Mouse (Mus musculus): Measurements from ENCODE around the gene Aco1.
"Not testable (repeated sequence)": the region's sequence is repeated elsewhere in the genome, so short reads cannot be mapped to it uniquely, and the experiment has no call there.

The Aco1 gene

GRCm38 (mm10) chr4:40142743-40143532 lies at the start of gene Aco1:
Aco1 (plus strand) TSS chr4:40143081.
- DNase-seq (ENCODE audit: low read depth): peak; percentile 99

DNA sequence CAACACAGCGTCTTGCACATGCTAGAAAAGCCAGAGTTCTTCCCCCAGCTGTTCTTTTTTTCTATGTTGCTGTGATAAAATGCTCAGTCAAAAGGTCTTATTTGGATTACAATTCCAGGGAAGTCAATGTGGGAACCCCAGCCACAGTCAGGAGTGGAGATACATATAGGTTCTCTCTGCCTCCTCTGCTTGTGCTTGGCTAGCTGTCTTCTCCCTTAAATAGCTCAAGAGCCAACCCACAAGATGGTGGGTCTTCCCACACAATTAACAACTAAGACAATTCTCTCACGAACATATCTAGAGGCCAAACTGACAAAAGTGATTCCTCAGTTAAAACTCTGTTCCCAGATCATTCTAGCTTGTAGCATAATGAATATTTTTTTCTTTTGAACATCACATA lies 47.9 kb upstream of the Aco1 start:
- DNase-seq (ENCODE audit: low read depth): no peak

DNA sequence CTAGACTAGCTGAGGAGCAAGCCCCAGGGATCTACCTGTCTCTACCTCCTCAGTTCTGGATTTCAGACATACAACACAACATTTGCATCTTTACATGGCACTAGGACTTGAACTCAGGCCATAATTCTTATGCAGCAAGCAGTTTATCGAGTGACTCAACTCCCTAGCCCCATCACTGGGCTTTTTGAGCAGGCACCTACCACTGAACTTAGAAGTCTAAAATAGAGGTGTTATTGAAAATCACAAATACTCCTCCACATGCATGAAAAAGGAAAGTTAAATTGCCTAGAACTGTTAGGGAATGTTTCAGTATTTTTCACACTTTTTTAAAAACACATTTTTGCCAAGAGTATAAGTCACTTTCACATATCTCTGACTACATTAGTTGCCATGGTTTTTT lies 39.9 kb upstream of the Aco1 start:
- no peak for DNase-seq (ENCODE audit: low read depth)

DNA sequence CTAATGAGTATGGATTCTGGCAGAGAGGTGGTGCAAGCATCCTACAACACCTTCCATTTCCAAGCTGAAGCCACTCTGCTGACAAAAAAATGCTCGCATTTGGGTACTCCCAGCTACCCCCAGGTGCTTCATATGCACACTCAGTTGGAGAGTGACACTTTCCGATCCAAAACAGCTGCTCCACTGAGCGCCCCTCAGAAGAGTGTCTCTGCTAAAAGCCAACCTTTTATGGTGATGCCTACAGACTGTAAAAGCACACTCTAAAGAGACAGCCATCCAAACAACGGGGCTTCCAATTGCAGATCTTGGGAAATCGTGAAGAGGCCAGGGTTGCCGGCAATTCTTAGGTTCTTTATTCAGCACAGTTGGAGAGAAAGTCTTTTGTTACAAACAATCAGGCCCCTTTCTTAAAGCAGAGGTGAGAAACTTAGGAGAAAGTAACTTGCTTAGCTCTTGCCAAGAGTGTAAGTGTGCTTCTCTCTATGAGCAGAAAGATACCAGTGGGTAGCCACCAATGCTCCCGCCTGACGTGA lies 36.8 kb upstream of the Aco1 start:
- no peak for DNase-seq (ENCODE audit: low read depth)

GRCm38 (mm10) chr4:40108030-40108429 lies 34.9 kb upstream of the Aco1 start:
- DNase-seq (ENCODE audit: low read depth): no peak

DNA sequence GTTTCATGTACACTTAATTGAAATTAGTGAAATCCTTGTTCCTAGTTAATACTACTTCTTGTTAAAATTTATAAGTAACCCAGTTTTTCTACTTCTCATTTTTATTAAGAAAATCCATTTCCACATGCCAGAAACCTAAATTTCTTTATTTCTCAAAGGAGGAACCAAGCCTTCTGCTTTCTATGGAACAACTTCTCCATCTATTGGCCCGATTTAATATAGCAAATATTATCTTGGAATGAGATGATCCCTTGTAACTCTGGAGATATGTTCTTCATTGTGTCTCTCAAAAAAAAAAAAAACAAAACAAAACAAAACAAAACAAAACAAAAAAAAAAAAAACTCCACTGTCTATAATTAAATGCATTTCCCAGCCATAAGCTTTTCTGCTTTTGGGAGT lies 29.7 kb upstream of the Aco1 start:
- peak; percentile 8 for DNase-seq (ENCODE audit: low read depth)

- no peak for DNase-seq (ENCODE audit: low read depth)
Observed at GRCm38 (mm10) chr4:40121221-40121620, 21.7 kb upstream of the Aco1 start.

DNA sequence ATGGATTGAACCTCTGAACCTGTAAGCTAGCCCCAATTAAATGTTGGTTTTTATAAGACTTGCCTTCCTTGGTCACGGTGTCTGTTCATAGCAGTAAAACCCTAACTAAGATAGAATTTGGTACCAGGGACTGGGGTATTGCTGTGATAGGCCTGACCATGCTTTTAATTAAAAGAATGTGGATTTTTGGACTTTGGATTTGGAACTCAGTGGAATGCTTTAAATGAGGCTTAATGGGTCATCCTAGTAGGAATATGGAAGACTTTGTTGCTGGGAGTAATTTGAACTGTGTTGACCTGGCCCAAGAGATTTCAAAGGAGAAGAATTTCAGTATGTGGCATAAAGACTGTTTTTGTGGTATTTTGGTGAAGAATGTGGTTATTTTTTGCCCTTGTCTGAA lies 20.6 kb upstream of the Aco1 start:
- not testable (repeated sequence) for DNase-seq (ENCODE audit: low read depth)

DNA sequence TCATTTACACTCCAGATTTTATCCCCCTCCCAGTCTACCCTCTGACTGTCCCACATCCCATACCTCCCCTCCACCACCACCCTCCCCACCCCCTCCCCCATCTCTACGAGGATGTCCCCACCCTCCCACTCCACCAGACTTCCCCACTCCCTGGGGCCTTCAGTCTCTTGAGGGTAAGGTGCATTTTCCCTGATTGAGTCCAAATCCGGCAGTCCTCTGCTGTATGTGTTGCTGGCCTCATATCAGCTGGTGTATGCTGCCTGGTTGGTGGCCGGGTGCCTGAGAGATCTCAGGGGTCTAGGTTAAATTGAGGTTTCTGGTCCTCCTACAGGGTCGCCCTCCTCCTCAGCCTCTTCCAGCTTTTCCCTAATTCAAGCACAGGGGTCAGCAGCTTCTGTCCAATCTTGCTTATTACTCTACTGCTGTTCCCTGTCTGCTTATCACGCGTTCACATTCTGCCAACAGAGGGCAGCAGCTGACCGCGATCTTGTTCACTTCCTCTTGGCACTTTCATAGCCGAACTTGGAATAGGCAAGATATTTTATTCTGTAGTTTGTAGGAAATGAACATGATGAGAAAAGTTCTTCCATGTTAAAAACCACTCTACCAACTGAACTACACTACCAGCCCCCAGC lies 8.3 kb upstream of the Aco1 start:
- DNase-seq (ENCODE audit: low read depth): peak; percentile 82

GRCm38 (mm10) chr4:40136519-40136918 lies 6.4 kb upstream of the Aco1 start:
- DNase-seq (ENCODE audit: low read depth): peak; percentile 57

DNA sequence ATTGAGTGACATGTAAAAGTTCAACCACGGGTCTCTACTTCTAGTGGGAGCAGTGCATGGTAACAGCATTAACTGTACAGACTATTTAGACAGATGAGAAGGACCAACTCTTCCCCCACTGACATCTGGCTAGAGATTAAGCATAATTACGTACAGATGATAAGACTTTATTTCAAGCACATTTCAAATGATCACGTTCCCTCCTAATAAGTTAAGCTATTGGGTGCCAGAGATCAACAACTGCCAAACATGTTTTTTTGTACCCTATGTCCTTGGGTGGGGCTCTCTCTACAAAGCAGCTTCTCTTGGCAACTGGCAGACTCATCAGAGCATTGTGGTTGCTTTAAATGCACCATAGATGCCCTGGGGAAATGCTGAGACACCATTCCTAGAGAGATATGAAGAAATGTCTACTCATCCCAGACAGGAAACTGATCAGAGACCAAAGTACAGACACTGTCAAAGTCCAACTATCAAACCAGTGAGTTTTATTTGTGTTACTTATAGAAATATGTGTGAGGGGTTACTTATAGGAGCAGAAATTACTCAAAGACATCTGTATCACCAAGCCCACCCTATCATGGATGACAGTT lies 3.1 kb upstream of the Aco1 start:
- peak; percentile 55 for DNase-seq (ENCODE audit: low read depth)

DNA sequence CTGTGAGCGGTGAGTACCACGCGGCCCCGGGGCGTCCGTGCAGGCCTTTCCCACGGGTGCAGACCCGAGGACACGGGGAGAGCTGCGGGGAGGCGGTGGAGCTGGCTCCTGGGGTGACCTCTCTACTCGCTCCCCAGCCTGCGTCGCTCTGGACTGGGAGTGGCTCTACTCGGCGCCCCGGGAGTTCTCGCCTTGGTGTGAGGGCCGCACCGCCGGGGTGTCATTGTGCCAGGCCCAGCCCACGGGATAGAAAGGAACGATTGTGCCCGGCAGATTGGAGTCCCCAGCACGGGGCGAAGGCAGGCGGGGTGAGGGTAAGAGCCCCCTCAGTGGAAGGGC lies 621 bp downstream of the Aco1 start:
- DNase-seq (ENCODE audit: low read depth): no peak

DNA sequence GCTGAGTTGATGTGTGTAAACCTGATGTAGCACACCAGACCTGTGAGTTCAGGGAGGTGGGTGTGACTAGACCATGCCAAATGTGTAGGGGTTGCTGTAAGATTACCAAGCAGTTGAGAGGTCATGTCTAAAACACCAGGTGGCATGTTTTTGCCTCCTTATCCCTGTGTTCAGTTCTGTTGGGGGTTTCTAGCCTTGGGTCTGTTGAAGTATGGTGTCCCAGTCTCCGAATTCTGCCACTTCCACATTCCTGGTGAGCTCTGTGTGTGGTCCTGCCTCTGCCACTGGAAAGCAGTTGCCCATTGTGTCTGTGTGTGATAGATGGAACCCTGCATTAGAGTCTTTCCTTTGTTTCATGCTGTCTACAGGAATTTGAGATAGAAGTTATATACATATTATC lies 1.7 kb downstream of the Aco1 start:
- no peak for DNase-seq (ENCODE audit: low read depth)

- no peak for DNase-seq (ENCODE audit: low read depth)
Observed at GRCm38 (mm10) chr4:40144981-40145380, 2.1 kb downstream of the Aco1 start.

GRCm38 (mm10) chr4:40148281-40148680 lies 5.4 kb downstream of the Aco1 start:
- no peak for DNase-seq (ENCODE audit: low read depth)

- DNase-seq (ENCODE audit: low read depth): no peak
Observed at GRCm38 (mm10) chr4:40150046-40150445, 7.2 kb downstream of the Aco1 start.

- no peak for DNase-seq (ENCODE audit: low read depth)
Observed at GRCm38 (mm10) chr4:40152771-40153170, 9.9 kb downstream of the Aco1 start.

DNA sequence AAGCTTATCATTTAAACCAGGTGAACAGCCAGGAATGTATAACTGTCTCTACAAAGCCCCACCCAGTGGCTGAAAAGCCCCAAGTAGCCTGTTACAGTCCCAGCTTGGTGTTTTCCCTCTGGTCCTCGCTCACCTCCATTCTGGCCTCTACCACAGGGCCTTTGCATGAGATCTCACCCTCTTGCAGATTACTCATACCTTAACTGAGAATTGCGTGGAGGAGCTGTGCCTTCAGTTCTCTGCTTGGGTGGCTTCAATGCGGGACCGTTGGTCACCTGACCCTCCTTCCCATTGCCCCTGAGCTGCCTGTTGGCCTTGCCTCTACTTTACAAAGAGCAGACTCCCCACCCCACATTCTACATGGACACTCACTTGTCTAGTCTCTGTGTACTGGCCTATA lies 10.6 kb downstream of the Aco1 start:
- no peak for DNase-seq (ENCODE audit: low read depth)

DNA sequence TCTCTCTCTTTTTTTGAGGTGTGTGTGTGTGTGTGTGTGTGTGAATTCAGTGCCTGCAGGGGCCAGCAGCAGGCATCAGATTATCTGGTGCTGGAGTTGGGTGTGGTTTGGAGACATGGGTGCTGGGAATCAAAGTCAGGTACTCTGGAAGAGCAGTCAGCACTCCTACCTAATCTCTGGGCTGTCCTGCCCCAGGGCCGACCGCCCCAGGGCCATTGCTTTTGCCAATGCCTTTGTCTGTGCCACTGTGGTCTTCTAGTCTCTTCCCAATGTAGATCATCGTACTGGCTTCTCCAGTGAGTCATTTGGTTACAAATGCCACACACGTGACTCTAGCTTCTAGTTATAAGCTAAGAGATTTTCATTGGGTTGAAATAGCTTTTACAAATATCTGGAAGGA lies 11.9 kb downstream of the Aco1 start:
- no peak for DNase-seq (ENCODE audit: low read depth)

- no peak for DNase-seq (ENCODE audit: low read depth)
Observed at GRCm38 (mm10) chr4:40155467-40155999, 12.7 kb downstream of the Aco1 start.

- DNase-seq (ENCODE audit: low read depth): peak; percentile 64
Observed at GRCm38 (mm10) chr4:40156153-40156552, 13.3 kb downstream of the Aco1 start.

- DNase-seq (ENCODE audit: low read depth): no peak
Observed at GRCm38 (mm10) chr4:40156582-40157499, 14.0 kb downstream of the Aco1 start.
